Mouse (Mus musculus) neural tube, embryonic 12.5 days (tissue): ENCODE measurements at regions not wholly inside any gene's neighbourhood (a gene's known extent, or its start where the extent isn't known, plus 50 kb on each side); places are given as distances from the start of the nearest gene placed in this dataset.
A peak's percentile ranks its signal among the peaks of the same experiment; 100 is the strongest.

Source experiments
- ATAC-seq: fragments of 200-750 bp; cut with Nextera tagmentation; 2 replicates; pipeline ENCODE4 v1.8.0; 2017; ENCODE audit warnings: low read depth, mild to moderate bottlenecking, moderate TSS enrichment, moderate library complexity; ENCODE audit not compliant: low FRiP score
- H3K27ac ChIP-seq: fragments of 300-500 bp; sonication (generic); 2 replicates; pipeline ENCODE4 v1.5.1; 2016
- H3K27me3 ChIP-seq: fragments of 300-500 bp; sonication (generic); replicated peaks from 2 replicates; pipeline ENCODE4 v1.6.1; 2016; ENCODE audit warnings: mild to moderate bottlenecking
- H3K36me3 ChIP-seq: fragments of 300-500 bp; sonication (generic); 2 replicates; pipeline ENCODE4 v1.6.1; 2016; ENCODE audit warnings: mild to moderate bottlenecking
- H3K4me1 ChIP-seq: fragments of 300-500 bp; sonication (generic); 2 replicates; pipeline ENCODE4 v1.6.1; 2016
- H3K4me2 ChIP-seq: fragments of 300-500 bp; sonication (generic); replicated peaks from 2 replicates; pipeline ENCODE4 v1.6.1; 2016; ENCODE audit warnings: mild to moderate bottlenecking
- H3K4me3 ChIP-seq: fragments of 300-500 bp; sonication (generic); 2 replicates; pipeline ENCODE4 v1.5.1; 2016
- H3K9ac ChIP-seq: fragments of 300-500 bp; sonication (generic); 2 replicates; pipeline ENCODE4 v1.6.1; 2016; ENCODE audit warnings: mild to moderate bottlenecking
- H3K9me3 ChIP-seq: fragments of 300-500 bp; sonication (generic); 2 replicates; pipeline ENCODE4 v1.6.1; 2016; ENCODE audit warnings: mild to moderate bottlenecking
- WGBS: fragments of 180-500 bp; shearing (Covaris S2); methylation state at CpG from one replicate; pipeline ENCODE4 v1.1.7; 2016; 5-methylcytosine and 5-hydroxymethylcytosine counted together

DNA sequence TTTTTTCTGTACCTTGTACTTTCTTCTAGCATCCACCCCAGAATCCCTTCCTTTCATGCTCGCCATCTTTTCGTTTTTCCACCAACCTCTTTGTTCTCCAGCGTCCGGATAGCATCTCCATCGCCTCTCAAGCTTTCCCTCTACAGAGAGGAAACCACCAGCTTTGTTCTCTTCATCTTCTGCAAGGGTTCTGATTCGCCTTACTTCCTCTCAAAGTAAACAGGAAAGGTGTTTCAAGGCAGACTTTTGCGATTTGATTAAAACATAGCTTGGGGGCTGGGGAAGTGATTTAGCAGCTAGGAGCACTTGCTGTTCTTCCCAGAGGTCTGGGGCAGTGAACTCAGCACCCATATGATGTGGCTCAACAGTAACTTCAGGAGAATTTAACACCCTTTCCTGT, 71.4 kb downstream of the Emp1 start:
- Histone ChIP-seq H3K4me1 (no peaks in the 10 kb centered on the region), H3K27me3 (no peaks in the 10 kb centered on the region), H3K4me2 (no peak overlapping the region), H3K27ac (no peak overlapping the region), H3K36me3 (no peaks in the 10 kb centered on the region), H3K4me3 (no peak overlapping the region), H3K9me3 (peaks cover 6% of the 10 kb centered on the region; the same call in 1 of the 2 replicates), H3K9ac (no peak overlapping the region)
- ATAC-seq: no peak
- 85% methylated on average over 7 of the region's 7 CpGs for WGBS

- Histone ChIP-seq H3K36me3 (no peaks in the 10 kb centered on the region), H3K4me3 (no peak overlapping the region), H3K27me3 (no peaks in the 10 kb centered on the region), H3K27ac (no peak overlapping the region), H3K4me1 (0 out of 2 replicates have a peak, but pooled peaks cover under 1% of the 10 kb centered on the region), H3K9ac (no peak overlapping the region), H3K9me3 (peaks cover 6% of the 10 kb centered on the region; the same call in 1 of the 2 replicates), H3K4me2 (no peak overlapping the region)
- WGBS: 92% methylated on average over 4 of the region's 4 CpGs
- ATAC-seq: no peak
These were observed 74.0 kb downstream of the Emp1 start for GRCm38 (mm10) chr6:135436315-135436714.

GRCm38 (mm10) chr6:135438271-135438670, 75.9 kb downstream of the Emp1 start:
- Histone ChIP-seq H3K4me1 (0 out of 2 replicates have a peak, but pooled peaks cover 3% of the 10 kb centered on the region), H3K36me3 (no peaks in the 10 kb centered on the region), H3K27me3 (no peaks in the 10 kb centered on the region), H3K9ac (no peak overlapping the region), H3K4me3 (no peak overlapping the region), H3K4me2 (no peak overlapping the region), H3K27ac (no peak overlapping the region), H3K9me3 (peaks cover 6% of the 10 kb centered on the region; the same call in 1 of the 2 replicates)
- 92% methylated on average over 3 of the region's 3 CpGs for WGBS
- no peak for ATAC-seq

DNA sequence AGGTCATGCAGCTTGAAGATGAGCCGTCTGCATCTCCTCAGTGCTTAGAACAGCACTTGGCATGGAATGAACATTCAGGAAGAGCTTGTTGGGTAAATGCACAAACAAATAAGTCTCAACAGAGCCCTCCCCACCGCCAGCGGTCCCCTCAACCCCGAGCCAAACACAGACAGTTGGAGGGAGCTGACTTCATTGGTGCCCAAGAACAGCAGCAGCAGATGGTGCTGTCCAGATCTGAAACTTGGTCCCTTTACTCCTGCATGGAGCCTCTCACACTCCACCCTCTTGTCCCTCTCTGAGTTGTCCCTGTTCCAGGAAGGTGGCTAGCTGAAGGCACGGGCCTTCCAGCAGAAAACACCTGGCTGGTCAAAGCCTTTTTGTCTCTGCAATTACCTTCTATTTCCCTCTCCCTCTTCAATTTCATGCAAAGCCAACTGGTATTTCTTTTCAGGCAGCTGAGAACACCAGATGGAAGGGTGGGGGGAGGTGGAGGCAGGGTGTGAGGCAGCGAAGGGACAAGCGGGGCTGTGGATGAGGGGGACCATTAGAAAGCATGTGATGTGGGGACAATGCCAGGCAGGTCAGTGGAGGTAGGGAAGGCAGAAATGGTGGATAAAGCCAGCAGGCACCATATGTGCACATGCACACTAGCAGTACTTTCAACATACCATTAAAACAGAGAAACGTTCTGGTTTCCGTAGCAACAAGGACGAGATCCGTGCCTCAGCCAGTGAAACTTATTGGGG, 79.0 kb downstream of the Emp1 start:
- ATAC-seq: peak; percentile 52; the same call in 1 of the 2 replicates
- Histone ChIP-seq H3K4me3 (no peak overlapping the region), H3K9ac (no peak overlapping the region), H3K27me3 (no peaks in the 10 kb centered on the region), H3K27ac (no peak overlapping the region), H3K4me1 (peaks cover 11% of the 10 kb centered on the region; the same call in 1 of the 2 replicates), H3K36me3 (no peaks in the 10 kb centered on the region), H3K9me3 (peaks cover 6% of the 10 kb centered on the region; the same call in 1 of the 2 replicates), H3K4me2 (no peak overlapping the region)
- 60% methylated on average over 11 of the region's 11 CpGs for WGBS

DNA sequence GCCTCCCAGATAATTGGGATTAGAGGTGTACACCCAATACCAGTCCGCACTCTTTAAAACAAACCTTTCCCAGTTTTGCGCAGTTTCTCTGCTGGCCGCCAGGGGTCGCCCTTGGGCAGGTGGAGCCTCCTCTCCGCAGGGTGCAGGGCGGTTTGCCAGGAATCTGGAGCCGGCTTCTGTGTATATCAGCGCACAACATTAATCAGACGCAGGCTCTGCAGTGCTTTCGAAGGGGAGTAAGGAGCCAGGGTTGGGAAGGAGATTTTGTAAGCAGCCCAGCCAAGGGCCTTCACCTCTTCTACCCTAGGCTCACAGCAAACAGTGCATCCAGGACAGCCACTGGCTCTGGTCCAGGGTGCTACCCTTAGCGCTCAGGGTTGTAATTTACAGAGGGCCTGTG, 82.3 kb downstream of the Emp1 start:
- H3K9ac ChIP-seq: no peak overlapping the region
- no peaks in the 10 kb centered on the region for H3K9me3 ChIP-seq
- no peak overlapping the region for H3K27ac ChIP-seq
- H3K4me3 ChIP-seq: no peak overlapping the region
- no peaks in the 10 kb centered on the region for H3K36me3 ChIP-seq
- peak; percentile 94 for ATAC-seq
- peak overlapping the region; percentile 52 for H3K4me2 ChIP-seq
- H3K4me1 ChIP-seq: peaks cover 11% of the 10 kb centered on the region; the same call in 1 of the 2 replicates
- no peaks in the 10 kb centered on the region for H3K27me3 ChIP-seq
- WGBS: 4% methylated on average over 11 of the region's 11 CpGs

DNA sequence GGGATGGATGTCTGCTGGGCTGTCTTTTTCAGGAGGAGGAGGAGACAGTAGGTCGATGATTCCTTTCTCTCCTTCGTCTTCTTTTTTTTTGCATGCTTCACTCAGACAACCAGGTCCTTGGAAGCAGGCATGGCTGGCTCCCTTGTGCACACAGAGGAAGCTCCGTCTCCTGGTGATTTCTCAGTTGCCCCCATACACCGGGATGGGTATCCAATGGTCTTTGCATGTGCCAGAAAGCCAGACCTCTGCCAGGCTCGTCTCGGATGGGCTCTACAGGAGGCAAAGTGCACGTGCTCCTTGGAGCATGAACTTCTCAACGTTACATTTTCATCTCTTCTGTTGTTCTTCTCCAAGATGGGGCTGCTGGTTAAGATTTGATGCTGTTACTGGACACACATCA, 82.7 kb downstream of the Emp1 start:
- Histone ChIP-seq H3K36me3 (no peaks in the 10 kb centered on the region), H3K4me2 (peak overlapping the region; percentile 52), H3K9ac (no peak overlapping the region), H3K9me3 (no peaks in the 10 kb centered on the region), H3K4me3 (no peak overlapping the region), H3K4me1 (peaks cover 11% of the 10 kb centered on the region; the same call in 1 of the 2 replicates), H3K27ac (no peak overlapping the region), H3K27me3 (no peaks in the 10 kb centered on the region)
- WGBS: 34% methylated on average over 8 of the region's 8 CpGs
- peak; percentile 48 for ATAC-seq

GRCm38 (mm10) chr6:135447801-135448200, 85.5 kb downstream of the Emp1 start:
- no peak overlapping the region for H3K4me3 ChIP-seq
- H3K9me3 ChIP-seq: no peaks in the 10 kb centered on the region
- H3K27me3 ChIP-seq: no peaks in the 10 kb centered on the region
- H3K9ac ChIP-seq: no peak overlapping the region
- no peak overlapping the region for H3K4me2 ChIP-seq
- peaks cover 9% of the 10 kb centered on the region; the same call in 1 of the 2 replicates for H3K4me1 ChIP-seq
- WGBS: 81% methylated on average over 2 of the region's 2 CpGs
- H3K27ac ChIP-seq: no peak overlapping the region
- no peaks in the 10 kb centered on the region for H3K36me3 ChIP-seq
- no peak for ATAC-seq

DNA sequence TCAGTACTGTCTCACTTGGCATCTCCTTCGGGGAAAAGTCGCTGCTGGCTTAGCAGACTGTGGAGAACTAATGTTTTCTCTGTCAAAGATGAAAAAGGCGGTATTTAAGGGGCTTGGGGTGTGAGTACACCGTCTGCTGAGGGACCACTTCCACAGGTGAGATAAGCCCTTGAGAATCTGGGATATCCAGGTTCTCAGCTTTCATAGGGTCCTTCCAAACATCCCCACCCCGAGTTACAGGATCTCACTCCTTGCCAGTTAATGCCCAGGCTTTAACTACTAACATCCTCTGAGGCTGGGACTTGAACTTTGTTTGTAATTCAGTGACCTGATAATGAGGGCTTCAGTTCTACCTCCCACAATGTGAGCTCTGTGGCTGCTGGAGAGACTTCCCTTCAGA, 86.9 kb downstream of the Emp1 start:
- no peak overlapping the region for H3K27ac ChIP-seq
- H3K27me3 ChIP-seq: no peaks in the 10 kb centered on the region
- H3K4me2 ChIP-seq: no peak overlapping the region
- H3K9ac ChIP-seq: no peak overlapping the region
- H3K4me3 ChIP-seq: no peak overlapping the region
- 81% methylated on average over 5 of the region's 5 CpGs for WGBS
- H3K36me3 ChIP-seq: no peaks in the 10 kb centered on the region
- ATAC-seq: no peak
- peaks cover 9% of the 10 kb centered on the region; the same call in 1 of the 2 replicates for H3K4me1 ChIP-seq
- H3K9me3 ChIP-seq: no peaks in the 10 kb centered on the region

- 87% methylated on average over 7 of the region's 7 CpGs for WGBS
- Histone ChIP-seq H3K4me1 (no peaks in the 10 kb centered on the region), H3K36me3 (no peaks in the 10 kb centered on the region), H3K4me3 (no peak overlapping the region), H3K9ac (no peak overlapping the region), H3K9me3 (no peaks in the 10 kb centered on the region), H3K27ac (no peak overlapping the region), H3K27me3 (no peaks in the 10 kb centered on the region), H3K4me2 (no peak overlapping the region)
- no peak for ATAC-seq
These were observed 88.2 kb downstream of the Emp1 start for GRCm38 (mm10) chr6:135450573-135450972.

DNA sequence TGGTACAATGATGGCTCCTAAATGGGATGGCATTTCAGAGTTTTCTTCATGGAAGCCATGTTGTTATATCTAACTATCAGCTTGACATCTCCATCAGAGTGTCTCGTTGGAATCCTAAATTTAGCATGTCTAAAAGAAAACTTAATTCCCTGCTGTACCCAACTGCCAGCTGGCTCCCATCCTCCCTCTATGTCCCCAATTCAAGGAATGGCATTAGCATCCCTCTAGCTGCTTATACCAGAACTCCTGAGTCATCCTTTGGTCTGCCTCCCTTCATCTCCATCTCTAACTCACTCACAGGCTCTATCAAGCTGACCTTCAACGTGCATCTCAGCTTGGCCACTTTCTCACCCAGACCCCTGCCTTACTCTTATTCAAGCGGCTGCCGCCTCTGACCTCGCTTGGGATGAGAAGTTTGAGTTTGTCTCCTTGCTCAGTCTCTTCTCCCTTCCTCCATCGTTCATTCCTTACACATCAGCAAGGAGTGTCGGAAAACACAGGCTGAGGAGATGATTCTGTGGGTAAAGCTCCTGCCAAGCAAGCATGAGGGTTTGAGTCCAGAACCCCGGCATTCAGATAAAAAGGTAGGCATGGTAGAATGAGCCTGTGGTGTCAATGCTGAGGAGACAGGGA, 88.9 kb downstream of the Emp1 start:
- H3K36me3 ChIP-seq: no peaks in the 10 kb centered on the region
- H3K27me3 ChIP-seq: no peaks in the 10 kb centered on the region
- ATAC-seq: no peak
- no peaks in the 10 kb centered on the region for H3K9me3 ChIP-seq
- 90% methylated on average over 8 of the region's 8 CpGs for WGBS
- no peak overlapping the region for H3K27ac ChIP-seq
- H3K4me2 ChIP-seq: no peak overlapping the region
- no peak overlapping the region for H3K9ac ChIP-seq
- no peak overlapping the region for H3K4me3 ChIP-seq
- H3K4me1 ChIP-seq: no peaks in the 10 kb centered on the region

GRCm38 (mm10) chr6:135453041-135453440, 90.7 kb downstream of the Emp1 start:
- Histone ChIP-seq H3K4me1 (no peaks in the 10 kb centered on the region), H3K9me3 (no peaks in the 10 kb centered on the region), H3K36me3 (no peaks in the 10 kb centered on the region), H3K9ac (no peak overlapping the region), H3K4me2 (no peak overlapping the region), H3K27me3 (no peaks in the 10 kb centered on the region), H3K27ac (no peak overlapping the region), H3K4me3 (no peak overlapping the region)
- WGBS: 92% methylated on average over 3 of the region's 3 CpGs
- no peak for ATAC-seq

GRCm38 (mm10) chr6:135472495-135472894, 110.2 kb downstream of the Emp1 start:
- ATAC-seq: no peak
- 45% methylated on average over 6 of the region's 6 CpGs for WGBS
- H3K4me3 ChIP-seq: no peak overlapping the region

More at GRCm38 (mm10) chr6:135472495-135472894, 110.2 kb downstream of the Emp1 start:
- H3K27me3 ChIP-seq: no peaks in the 10 kb centered on the region
- H3K4me1 ChIP-seq: no peaks in the 10 kb centered on the region
- no peak overlapping the region for H3K4me2 ChIP-seq
- no peaks in the 10 kb centered on the region for H3K9me3 ChIP-seq
- no peak overlapping the region for H3K27ac ChIP-seq
- no peak overlapping the region for H3K9ac ChIP-seq
- no peaks in the 10 kb centered on the region for H3K36me3 ChIP-seq
